Mouse (Mus musculus) erythroblast, embryonic 14.5 days (primary cell): ENCODE measurements around the gene Zfyve21. TPM values are rescaled to one million over a fixed set of nuclear protein-coding genes. Genes with fewer than 3 reads are reported as not detected.

Experiments used
- H3K27me3 ChIP-seq: 2 replicates; pipeline ENCODE4 v1.6.1; 2012; ENCODE audit warnings: inconsistent platforms; ENCODE audit not compliant: control insufficient read depth
- H3K36me3 ChIP-seq: 2 replicates; pipeline ENCODE4 v1.6.1; 2012; ENCODE audit warnings: mild to moderate bottlenecking, inconsistent platforms; ENCODE audit not compliant: control insufficient read depth
- H3K4me1 ChIP-seq: 2 replicates; pipeline ENCODE4 v1.6.1; 2012; ENCODE audit warnings: inconsistent platforms; ENCODE audit not compliant: control insufficient read depth
- H3K4me3 ChIP-seq: replicated peaks from 2 replicates; pipeline ENCODE3; 2012; ENCODE audit warnings: moderate library complexity, mild to moderate bottlenecking, inconsistent platforms
- H3K9me3 ChIP-seq: 2 replicates; pipeline ENCODE4 v1.6.1; 2012; ENCODE audit warnings: low read length, inconsistent platforms, mixed read lengths; ENCODE audit not compliant: control insufficient read depth
- GATA1 ChIP-seq: IDR thresholded peaks from 2 replicates; pipeline ENCODE4 v1.6.1; 2012; ENCODE audit warnings: low read length, inconsistent platforms, mixed read lengths
- TAL1 ChIP-seq: IDR thresholded peaks from 3 replicates; pipeline ENCODE4 v1.6.1; 2012; ENCODE audit warnings: low read length, inconsistent platforms, mixed read lengths
- polyA plus RNA-seq: library from polyadenylated mRNA; stranded (reverse); fragments of >175 nt; gene quantifications from 2 replicates; pipeline ENCODE4 v1.2.3, GENCODE M21; 2012

The Zfyve21 gene
- polyA plus RNA-seq, 1 experiment = 1.7 TPM

DNA sequence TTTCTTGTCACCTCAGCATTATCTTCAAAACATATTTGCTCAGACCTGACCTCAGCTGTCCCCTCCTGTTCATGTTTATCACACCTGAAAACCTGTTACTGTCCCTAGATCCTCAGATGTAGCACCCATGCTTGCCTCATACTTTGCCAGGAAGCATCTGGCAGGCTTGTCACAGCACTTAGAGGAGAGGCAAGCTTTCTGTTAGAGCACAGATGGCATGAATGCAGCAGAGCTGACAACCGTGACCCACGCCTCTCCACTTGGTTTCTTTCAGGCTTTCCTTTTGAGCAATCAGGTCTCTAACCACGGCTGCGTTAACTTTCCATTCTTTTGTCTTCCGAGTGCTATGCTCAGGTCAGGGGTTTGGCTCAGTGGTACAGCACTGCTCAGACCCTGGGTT, 15.5 kb downstream of the Zfyve21 start:
- H3K36me3 ChIP-seq = peaks cover 99% of the 10 kb centered on the region
- no peak overlapping the region for H3K4me3 ChIP-seq
- no peaks in the 10 kb centered on the region for H3K27me3 ChIP-seq
- no peak for TF ChIP-seq GATA1
- no peak for TF ChIP-seq TAL1
- peaks cover 44% of the 10 kb centered on the region for H3K4me1 ChIP-seq
- H3K9me3 ChIP-seq = no peaks in the 10 kb centered on the region

DNA sequence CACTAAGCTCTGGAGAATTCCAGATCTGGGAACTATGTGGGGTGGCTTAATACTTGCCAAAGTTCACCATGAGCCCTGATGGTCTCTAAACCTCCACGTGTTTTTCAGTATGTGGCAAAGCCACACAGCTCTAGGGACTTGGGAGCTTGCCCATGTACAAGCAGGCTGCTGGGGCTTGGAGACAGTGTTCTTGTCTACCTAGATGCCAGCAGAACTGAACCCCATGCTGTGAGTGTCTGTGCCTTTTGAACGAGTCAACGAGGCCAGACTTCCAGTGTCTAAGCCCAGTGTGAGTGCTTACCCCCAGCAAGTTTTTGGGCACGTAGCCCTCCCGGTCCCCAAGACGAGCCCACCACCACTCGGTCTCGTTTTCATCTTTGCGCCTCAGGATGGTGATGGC, 16.0 kb downstream of the Zfyve21 start:
- H3K36me3 ChIP-seq = peaks cover 99% of the 10 kb centered on the region

DNA sequence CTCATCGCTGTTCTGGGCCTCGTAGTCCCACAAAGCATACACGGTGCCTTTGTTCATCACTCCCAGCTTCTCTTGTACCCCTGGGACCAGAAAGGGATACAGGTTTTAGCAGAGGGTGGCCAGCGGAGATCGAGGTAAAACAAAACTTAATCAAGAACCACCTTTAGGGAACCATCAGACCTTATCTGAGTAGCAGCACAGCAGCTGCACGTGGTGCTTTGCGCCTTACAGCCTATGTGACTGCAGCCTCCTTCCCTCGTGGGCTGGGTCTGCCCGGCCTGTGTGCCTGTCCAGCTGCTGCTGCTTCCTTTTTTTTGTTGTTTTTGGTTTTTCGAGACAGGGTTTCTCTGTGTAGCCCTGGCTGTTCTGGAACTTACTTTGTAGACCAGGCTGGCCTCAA, 16.4 kb downstream of the Zfyve21 start:
- H3K4me3 ChIP-seq = no peak overlapping the region
- H3K4me1 ChIP-seq = peaks cover 53% of the 10 kb centered on the region
- no peaks in the 10 kb centered on the region for H3K9me3 ChIP-seq
- no peak for TF ChIP-seq TAL1
- TF ChIP-seq GATA1 = no peak
- no peaks in the 10 kb centered on the region for H3K27me3 ChIP-seq
- H3K36me3 ChIP-seq = peaks cover 99% of the 10 kb centered on the region

More for the DNA sequence above, 16.0 kb downstream of the Zfyve21 start:
- TF ChIP-seq GATA1 (no peak), TAL1 (no peak)
- no peaks in the 10 kb centered on the region for H3K27me3 ChIP-seq
- peaks cover 49% of the 10 kb centered on the region for H3K4me1 ChIP-seq
- H3K9me3 ChIP-seq = no peaks in the 10 kb centered on the region
- no peak overlapping the region for H3K4me3 ChIP-seq

DNA sequence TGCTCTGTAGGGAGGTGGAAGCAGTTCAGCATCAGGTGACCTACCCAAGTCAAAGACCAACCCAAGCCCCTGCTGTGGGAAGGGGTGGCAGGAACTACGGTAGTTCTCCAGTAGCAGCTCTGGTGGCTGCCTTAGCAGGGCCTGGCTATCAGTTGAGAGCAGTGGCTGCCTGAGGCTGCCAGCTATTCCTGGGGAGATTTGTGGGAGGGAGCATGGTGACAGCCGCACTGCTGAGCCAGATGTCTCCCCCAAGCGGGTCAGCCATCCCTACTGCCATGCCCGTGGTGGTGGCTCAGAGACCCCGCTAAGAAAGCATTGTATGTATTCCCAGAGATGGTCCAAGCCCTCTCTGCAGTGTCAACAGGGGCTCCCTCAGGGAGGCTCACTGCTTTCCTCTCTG, 18.7 kb downstream of the Zfyve21 start:
- no peaks in the 10 kb centered on the region for H3K9me3 ChIP-seq
- no peak overlapping the region for H3K4me3 ChIP-seq
- H3K36me3 ChIP-seq = peaks cover 99% of the 10 kb centered on the region
- H3K4me1 ChIP-seq = peaks cover 58% of the 10 kb centered on the region
- H3K27me3 ChIP-seq = no peaks in the 10 kb centered on the region
- no peak for TF ChIP-seq GATA1
- TF ChIP-seq TAL1 = no peak

DNA sequence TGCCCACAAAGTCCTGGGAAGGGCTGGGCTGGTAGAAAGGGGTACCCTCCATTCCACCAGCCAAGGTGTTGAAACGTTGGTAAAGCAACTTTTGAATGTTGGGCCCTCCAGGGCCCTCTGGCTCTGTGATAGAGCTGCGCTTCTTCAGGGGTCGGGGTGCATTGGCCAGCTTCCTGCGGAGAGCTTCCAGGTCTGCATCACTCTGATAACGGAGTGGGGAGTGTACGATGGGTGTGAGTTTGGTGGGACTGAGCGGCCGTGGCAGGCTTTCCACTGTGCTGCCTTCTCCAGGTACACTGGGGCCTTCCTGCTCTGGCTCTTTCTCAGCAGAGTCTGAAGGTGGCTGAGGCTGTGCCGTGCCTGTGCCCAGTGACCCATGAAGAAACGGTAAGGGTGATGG, 19.5 kb downstream of the Zfyve21 start:
- Histone ChIP-seq H3K36me3 (peaks cover 98% of the 10 kb centered on the region), H3K4me3 (peak overlapping the region; percentile 57), H3K27me3 (no peaks in the 10 kb centered on the region), H3K9me3 (no peaks in the 10 kb centered on the region), H3K4me1 (peaks cover 58% of the 10 kb centered on the region)
- no peak for TF ChIP-seq GATA1
- TF ChIP-seq TAL1 = peak; percentile 53; the same call in 2 of the 3 replicates

DNA sequence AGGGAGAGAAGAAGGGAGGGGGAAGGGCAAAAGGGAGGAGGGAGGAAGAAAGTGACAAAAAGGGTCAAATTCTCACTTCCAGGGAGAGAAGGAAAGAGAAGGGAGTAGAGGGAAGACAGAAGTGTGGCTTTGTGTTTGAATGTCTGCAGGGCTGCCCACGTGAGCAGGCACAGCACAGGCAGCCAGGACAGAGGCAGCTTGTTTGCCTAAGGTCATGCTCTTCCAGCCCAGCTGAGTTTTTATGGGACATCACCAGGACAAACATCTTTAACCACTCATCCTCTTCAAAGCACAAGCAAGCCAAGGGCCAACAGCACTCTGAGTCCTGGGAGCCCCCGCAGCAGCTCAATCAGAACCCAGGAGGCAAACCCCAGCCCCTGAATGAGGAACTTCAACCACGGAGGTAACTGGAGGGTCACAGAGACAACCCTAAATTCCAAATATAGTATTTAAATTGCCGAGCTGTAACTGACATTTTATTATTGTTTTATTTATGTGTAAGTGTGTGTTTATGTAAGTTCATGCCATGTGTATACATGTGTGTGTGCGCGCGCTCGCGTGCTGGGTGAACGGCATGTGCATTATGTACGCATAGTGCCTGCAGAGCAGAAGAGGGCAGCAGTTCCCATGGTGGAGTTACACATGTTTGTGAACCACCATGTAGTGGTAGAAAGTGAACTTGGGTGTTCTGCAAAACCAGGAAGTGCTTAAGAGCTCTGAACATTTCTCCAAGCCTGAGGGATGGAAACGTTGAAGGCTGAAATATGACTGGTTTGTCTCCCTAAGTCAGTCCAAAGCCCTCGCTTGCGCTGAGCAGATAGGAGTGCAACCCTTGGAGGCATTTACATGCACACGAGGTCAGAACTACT, 28.8 kb downstream of the Zfyve21 start:
- no peak for TF ChIP-seq GATA1
- no peak for TF ChIP-seq TAL1
- H3K36me3 ChIP-seq = peaks cover 46% of the 10 kb centered on the region

DNA sequence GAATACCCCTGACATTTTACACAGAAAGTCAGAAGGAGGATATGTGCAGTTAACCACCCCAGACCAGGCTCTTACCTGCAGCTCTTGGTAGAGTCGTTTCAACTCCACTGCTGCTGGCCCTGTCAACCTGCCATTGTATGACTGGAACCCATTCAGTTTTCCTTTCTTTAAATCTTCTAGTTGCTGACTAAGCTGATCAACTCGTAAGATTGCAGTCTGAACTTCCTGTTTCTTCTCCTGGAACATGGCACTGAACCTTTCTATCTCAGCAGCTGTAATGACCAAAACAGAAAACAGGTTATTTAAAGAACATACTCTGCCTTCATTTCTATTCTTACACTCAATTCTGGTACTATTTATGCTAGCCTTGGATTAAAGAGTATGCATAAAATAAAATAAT, 29.5 kb downstream of the Zfyve21 start:
- Histone ChIP-seq H3K4me1 (peaks cover 9% of the 10 kb centered on the region), H3K4me3 (no peak overlapping the region), H3K9me3 (no peaks in the 10 kb centered on the region), H3K27me3 (no peaks in the 10 kb centered on the region), H3K36me3 (peaks cover 39% of the 10 kb centered on the region)
- TF ChIP-seq GATA1 (no peak), TAL1 (no peak)

More for the DNA sequence above, 28.8 kb downstream of the Zfyve21 start:
- Histone ChIP-seq H3K4me3 (no peak overlapping the region), H3K9me3 (no peaks in the 10 kb centered on the region), H3K4me1 (peaks cover 3% of the 10 kb centered on the region), H3K27me3 (no peaks in the 10 kb centered on the region)

DNA sequence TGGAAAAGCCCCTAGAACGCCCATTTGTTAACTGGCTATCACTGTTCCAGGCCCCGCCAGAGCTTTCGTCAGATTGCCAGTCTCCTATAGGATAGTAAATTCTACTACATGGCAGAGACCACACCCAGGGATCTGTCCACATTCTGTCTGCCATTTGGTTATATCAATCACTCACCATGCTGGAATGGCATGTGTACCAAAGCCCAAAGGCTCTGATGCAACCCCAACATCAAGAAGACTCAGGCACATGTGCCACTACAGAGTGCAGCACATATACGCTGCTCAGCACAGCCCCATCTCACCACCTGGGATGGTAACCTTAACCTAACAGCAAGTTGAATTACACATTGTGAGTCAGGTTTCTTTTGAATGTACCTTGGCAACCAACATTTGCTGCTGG, 32.0 kb downstream of the Zfyve21 start:
- Histone ChIP-seq H3K36me3 (peaks cover 18% of the 10 kb centered on the region), H3K27me3 (no peaks in the 10 kb centered on the region), H3K9me3 (no peaks in the 10 kb centered on the region), H3K4me3 (no peak overlapping the region), H3K4me1 (peaks cover 17% of the 10 kb centered on the region)
- TF ChIP-seq GATA1 = no peak
- TF ChIP-seq TAL1 = no peak

DNA sequence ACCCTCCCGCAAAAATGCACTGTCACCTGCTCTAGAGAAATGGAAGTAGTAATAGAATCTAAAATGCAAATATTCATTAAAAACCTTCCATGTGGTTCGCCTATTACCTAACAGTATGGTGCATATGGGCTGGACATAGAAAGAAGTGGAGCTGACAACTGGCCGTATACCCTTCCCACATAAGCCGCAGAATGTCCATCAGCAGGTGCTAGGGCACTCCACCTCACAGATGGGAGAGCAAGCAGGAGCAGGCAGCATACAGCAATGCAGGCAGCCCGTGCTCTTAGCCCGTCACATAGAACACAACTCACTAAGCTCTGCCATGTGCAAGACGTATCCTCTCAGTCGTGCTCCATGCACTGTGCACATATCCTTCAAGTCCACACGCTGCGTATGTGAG, 32.8 kb downstream of the Zfyve21 start:
- Histone ChIP-seq H3K36me3 (peaks cover 15% of the 10 kb centered on the region), H3K4me3 (no peak overlapping the region), H3K27me3 (no peaks in the 10 kb centered on the region), H3K4me1 (peaks cover 17% of the 10 kb centered on the region), H3K9me3 (peaks cover 2% of the 10 kb centered on the region; the same call in 1 of the 2 replicates)
- TF ChIP-seq TAL1 (no peak), GATA1 (no peak)
